Mouse (Mus musculus): ENCODE results near the gene Abr. TPM values are rescaled to one million over a fixed set of nuclear protein-coding genes. Genes with fewer than 3 reads are reported as not detected.
A peak's percentile ranks its signal among the peaks of the same experiment; 100 is the strongest.

Gene Abr
- polyA plus RNA-seq, 1 experiment from 2014 or later, result 41.4 TPM

DNA sequence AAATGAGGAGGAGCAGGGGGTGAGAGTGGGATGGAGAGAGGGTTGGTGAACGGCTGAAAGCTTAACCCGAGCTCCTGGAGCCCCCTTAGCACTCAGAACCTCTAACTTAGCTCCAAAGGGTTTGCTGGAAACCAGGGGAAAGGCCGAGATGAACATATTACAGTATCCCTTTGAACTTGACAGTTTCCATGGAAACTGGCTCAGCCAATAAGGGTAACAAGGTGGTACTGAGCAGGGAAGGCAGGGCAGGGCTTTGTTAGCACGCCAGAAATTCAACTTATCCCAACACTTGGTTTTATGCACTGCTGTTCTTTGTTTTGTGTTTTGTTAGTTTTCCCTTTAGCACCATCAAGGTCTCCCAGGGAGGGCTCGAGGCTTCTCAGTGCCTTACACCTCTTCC lies 149.5 kb downstream of the Abr start:
- Histone ChIP-seq H3K36me3 (ENCODE audit: control insufficient read depth, insufficient read depth, low read length) (peaks cover 3% of the 10 kb centered on the region; the same call in 1 of the 2 replicates), H3K4me1 (ENCODE audit: control insufficient read depth, insufficient read depth, low read length) (peaks cover 27% of the 10 kb centered on the region), H3K27ac (ENCODE audit: low read depth, low read length) (peak overlapping the region; percentile 61), H3K4me3 (ENCODE audit: low read depth, low read length) (no peak overlapping the region), H3K9me3 (ENCODE audit: control insufficient read depth, low read length) (no peaks in the 10 kb centered on the region), H3K27me3 (ENCODE audit: control insufficient read depth, insufficient read depth, low read length) (no peaks in the 10 kb centered on the region), H3K4me2 (no peak overlapping the region), H3K9ac (ENCODE audit: low read length) (no peak overlapping the region)
- DNase-seq (ENCODE audit: low spot score, missing footprints), result no peak
- 39% methylated on average over 5 of the region's 5 CpGs for WGBS
- no peak for ATAC-seq (ENCODE audit: low FRiP score)

DNA sequence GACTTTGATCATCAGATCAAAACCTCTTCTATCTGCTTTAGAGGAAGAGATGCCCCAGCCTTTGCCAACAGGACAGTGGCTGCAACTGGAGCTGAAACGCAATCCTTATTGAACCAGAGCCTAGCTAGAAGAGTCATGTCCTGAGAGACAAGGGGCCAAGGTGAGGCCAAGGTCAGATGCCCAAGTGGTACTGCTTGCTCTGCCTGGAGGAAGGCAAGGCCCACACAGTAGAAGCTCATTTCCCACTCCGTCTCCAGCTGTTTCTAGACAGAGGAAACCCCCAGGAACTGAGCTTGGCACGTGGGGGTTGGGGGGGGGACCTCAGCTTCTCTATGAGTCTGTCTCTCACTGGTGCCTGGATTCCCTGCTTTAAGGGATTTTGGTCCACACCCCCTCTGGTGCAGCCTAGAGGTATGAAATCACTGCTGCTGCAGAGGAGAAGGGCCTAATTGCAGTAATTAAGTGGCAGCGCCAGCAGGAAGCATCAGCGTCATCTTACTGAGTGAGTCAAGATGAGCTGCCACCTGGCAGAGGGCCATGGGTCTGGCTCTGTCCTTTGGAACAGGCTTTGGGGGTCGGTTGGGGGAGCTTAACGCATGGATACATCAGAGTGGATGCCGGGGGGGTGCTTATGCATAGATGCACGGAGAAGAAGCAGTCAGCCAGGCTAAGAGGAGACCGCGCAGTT lies 152.7 kb downstream of the Abr start:
- WGBS, result 74% methylated on average over 11 of the region's 11 CpGs
- Histone ChIP-seq H3K9me3 (ENCODE audit: control insufficient read depth, low read length) (no peaks in the 10 kb centered on the region), H3K9ac (ENCODE audit: low read length) (no peak overlapping the region), H3K27ac (ENCODE audit: low read depth, low read length) (no peak overlapping the region), H3K27me3 (ENCODE audit: control insufficient read depth, insufficient read depth, low read length) (no peaks in the 10 kb centered on the region), H3K4me2 (no peak overlapping the region), H3K36me3 (ENCODE audit: control insufficient read depth, insufficient read depth, low read length) (no peaks in the 10 kb centered on the region), H3K4me3 (ENCODE audit: low read depth, low read length) (no peak overlapping the region), H3K4me1 (ENCODE audit: control insufficient read depth, insufficient read depth, low read length) (peaks cover 35% of the 10 kb centered on the region)
- DNase-seq (ENCODE audit: low spot score, missing footprints), result no peak
- ATAC-seq (ENCODE audit: low FRiP score), result no peak

DNA sequence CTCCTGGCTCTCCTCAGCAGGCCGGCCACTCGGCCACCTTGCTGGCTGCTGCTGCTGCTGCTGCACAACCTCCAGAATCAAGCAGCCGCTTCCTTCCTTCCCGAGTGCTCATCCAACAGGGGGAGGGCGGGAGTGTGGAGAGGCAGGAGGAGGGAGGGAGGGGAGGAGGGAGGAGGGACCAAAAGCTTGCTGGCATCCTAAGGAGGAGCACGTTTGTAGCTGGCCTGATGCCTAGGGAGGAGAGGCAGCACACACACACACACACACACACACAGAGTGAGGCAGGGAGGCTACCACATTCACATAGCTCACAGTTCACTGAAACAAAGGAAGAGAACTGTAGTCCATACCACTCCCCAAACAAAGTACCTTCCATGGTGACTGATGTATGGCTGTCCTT lies 153.8 kb downstream of the Abr start:
- DNase-seq (ENCODE audit: low spot score, missing footprints) (no peak), ATAC-seq (ENCODE audit: low FRiP score) (peak; percentile 53; the same call in 1 of the 2 replicates)
- peak overlapping the region; percentile 59 for H3K9ac ChIP-seq (ENCODE audit: low read length)
- peaks cover 41% of the 10 kb centered on the region for H3K4me1 ChIP-seq (ENCODE audit: control insufficient read depth, insufficient read depth, low read length)
- WGBS, result 11% methylated on average over 6 of the region's 6 CpGs
- no peaks in the 10 kb centered on the region for H3K9me3 ChIP-seq (ENCODE audit: control insufficient read depth, low read length)
- H3K27me3 ChIP-seq (ENCODE audit: control insufficient read depth, insufficient read depth, low read length), result no peaks in the 10 kb centered on the region
- H3K36me3 ChIP-seq (ENCODE audit: control insufficient read depth, insufficient read depth, low read length), result no peaks in the 10 kb centered on the region; the same call in 1 of the 2 replicates
- peak overlapping the region; percentile 26 for H3K4me2 ChIP-seq
- H3K4me3 ChIP-seq (ENCODE audit: low read depth, low read length), result peak overlapping the region; percentile 15; the same call in 1 of the 2 replicates
- H3K27ac ChIP-seq (ENCODE audit: low read depth, low read length), result peak overlapping the region; percentile 28

DNA sequence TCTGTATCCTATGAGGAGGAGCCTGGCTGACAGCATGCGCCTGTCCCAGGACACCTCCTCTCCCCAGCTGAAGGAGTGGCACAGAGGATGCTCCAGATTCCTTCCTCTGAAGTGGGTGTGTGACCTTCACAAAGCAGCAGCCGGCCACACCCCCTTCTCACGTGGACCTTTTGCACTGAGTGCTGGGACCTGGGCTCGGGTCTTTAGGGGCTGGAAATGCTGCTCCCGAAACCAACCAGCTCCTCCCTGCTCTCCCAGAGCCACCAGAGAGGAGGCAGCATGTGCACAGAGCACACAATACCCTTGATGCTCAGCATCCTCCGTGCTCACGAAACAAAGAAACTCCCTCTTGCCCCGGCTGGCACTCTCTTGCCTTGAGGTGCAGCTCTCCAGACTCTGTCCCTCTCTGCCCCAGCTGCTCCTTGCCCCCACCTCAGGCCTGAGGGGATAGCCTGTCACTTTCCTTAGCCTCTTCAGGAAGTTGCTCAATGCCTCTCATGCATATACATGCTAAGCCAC lies 154.6 kb downstream of the Abr start:
- peaks cover 3% of the 10 kb centered on the region; the same call in 1 of the 2 replicates for H3K36me3 ChIP-seq (ENCODE audit: control insufficient read depth, insufficient read depth, low read length)
- H3K4me3 ChIP-seq (ENCODE audit: low read depth, low read length), result peak overlapping the region; percentile 15; the same call in 1 of the 2 replicates
- peak overlapping the region; percentile 28; the same call in 1 of the 2 replicates for H3K27ac ChIP-seq (ENCODE audit: low read depth, low read length)
- H3K9me3 ChIP-seq (ENCODE audit: control insufficient read depth, low read length), result no peaks in the 10 kb centered on the region
- no peaks in the 10 kb centered on the region for H3K27me3 ChIP-seq (ENCODE audit: control insufficient read depth, insufficient read depth, low read length)
- no peak for DNase-seq (ENCODE audit: low spot score, missing footprints)
- peak; percentile 47 for ATAC-seq (ENCODE audit: low FRiP score)
- H3K9ac ChIP-seq (ENCODE audit: low read length), result peak overlapping the region; percentile 59
- 10% methylated on average over 8 of the region's 8 CpGs for WGBS
- H3K4me1 ChIP-seq (ENCODE audit: control insufficient read depth, insufficient read depth, low read length), result peaks cover 36% of the 10 kb centered on the region
- H3K4me2 ChIP-seq, result peak overlapping the region; percentile 26

DNA sequence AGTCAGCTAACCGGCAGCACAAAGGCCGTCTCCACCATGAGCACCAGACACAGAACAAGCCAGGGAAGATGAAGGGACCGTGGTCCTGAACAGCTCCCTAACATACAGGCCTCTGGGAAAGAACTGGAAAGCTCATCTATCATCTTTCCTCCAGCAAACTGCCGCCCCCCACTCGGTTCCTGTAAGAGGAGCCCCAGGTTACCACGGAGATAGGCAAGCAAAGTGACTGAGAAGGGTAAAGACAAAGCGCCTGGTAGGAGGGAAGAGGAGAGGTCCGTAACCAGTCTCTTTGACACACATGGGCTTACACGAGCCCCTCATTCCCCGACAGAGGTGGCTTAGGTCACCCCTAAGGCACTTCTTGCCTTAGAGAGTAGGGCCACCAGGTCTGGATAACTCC lies 155.0 kb downstream of the Abr start:
- H3K27me3 ChIP-seq (ENCODE audit: control insufficient read depth, insufficient read depth, low read length), result no peaks in the 10 kb centered on the region
- no peak for ATAC-seq (ENCODE audit: low FRiP score)
- DNase-seq (ENCODE audit: low spot score, missing footprints), result no peak

DNA sequence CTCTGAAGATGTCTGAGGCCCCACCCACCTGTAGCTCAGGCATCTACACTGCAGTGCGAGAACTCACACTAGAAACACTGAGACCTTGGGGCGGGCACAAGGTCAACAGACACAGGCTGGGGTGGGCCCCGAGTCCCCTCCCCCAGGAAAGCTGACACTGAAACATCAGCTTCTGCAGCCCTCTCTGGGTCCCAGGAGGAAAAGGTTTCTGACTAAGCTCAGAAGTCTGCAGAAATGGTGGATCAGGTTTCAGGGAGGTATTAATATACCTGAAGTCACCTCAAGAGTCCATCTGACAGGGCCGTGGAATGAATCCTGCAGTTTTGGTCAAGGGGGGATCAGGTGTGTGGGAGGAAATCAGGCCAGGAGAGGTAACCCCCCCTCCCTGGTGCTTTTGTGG lies 156.2 kb downstream of the Abr start:
- Histone ChIP-seq H3K27ac (ENCODE audit: low read depth, low read length) (no peak overlapping the region), H3K4me2 (no peak overlapping the region), H3K27me3 (ENCODE audit: control insufficient read depth, insufficient read depth, low read length) (no peaks in the 10 kb centered on the region), H3K36me3 (ENCODE audit: control insufficient read depth, insufficient read depth, low read length) (peaks cover 3% of the 10 kb centered on the region; the same call in 1 of the 2 replicates), H3K4me3 (ENCODE audit: low read depth, low read length) (no peak overlapping the region), H3K4me1 (ENCODE audit: control insufficient read depth, insufficient read depth, low read length) (peaks cover 34% of the 10 kb centered on the region), H3K9me3 (ENCODE audit: control insufficient read depth, low read length) (no peaks in the 10 kb centered on the region), H3K9ac (ENCODE audit: low read length) (no peak overlapping the region)
- ATAC-seq (ENCODE audit: low FRiP score), result no peak
- DNase-seq (ENCODE audit: low spot score, missing footprints), result no peak
- 88% methylated on average over 4 of the region's 4 CpGs for WGBS

More for the DNA sequence above, 155.0 kb downstream of the Abr start:
- Histone ChIP-seq H3K4me1 (ENCODE audit: control insufficient read depth, insufficient read depth, low read length) (peaks cover 34% of the 10 kb centered on the region), H3K9me3 (ENCODE audit: control insufficient read depth, low read length) (no peaks in the 10 kb centered on the region), H3K9ac (ENCODE audit: low read length) (peak overlapping the region; percentile 59), H3K36me3 (ENCODE audit: control insufficient read depth, insufficient read depth, low read length) (peaks cover 3% of the 10 kb centered on the region; the same call in 1 of the 2 replicates), H3K4me3 (ENCODE audit: low read depth, low read length) (0 out of 2 replicates have a peak overlapping the region, but pooled peaks have one; percentile 2), H3K27ac (ENCODE audit: low read depth, low read length) (peak overlapping the region; percentile 28; the same call in 1 of the 2 replicates), H3K4me2 (peak overlapping the region; percentile 26)
- WGBS, result 33% methylated on average over 10 of the region's 10 CpGs

DNA sequence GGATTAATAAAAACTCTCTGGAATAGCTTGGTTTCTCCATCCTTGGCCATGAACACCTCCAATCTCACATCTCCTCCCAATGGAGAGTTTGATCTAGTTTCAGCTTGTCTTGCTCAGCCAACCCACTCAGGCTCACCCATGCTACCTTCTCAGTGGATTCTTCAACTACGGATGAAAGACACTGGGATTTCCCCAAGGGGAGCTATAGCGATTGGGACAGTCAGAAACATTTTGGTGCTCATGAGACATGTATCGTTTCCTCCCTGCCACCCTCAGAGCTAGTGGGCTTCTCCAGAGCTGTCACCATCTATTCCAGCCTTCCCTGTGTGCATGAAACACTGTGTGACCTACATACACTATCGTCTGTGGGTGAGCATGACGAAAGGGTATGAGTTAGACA lies 160.4 kb downstream of the Abr start:
- 88% methylated on average over 5 of the region's 5 CpGs for WGBS
- Histone ChIP-seq H3K36me3 (ENCODE audit: control insufficient read depth, insufficient read depth, low read length) (peaks cover 5% of the 10 kb centered on the region; the same call in 1 of the 2 replicates), H3K4me3 (ENCODE audit: low read depth, low read length) (no peak overlapping the region), H3K4me2 (no peak overlapping the region), H3K9ac (ENCODE audit: low read length) (no peak overlapping the region), H3K9me3 (ENCODE audit: control insufficient read depth, low read length) (no peaks in the 10 kb centered on the region), H3K27ac (ENCODE audit: low read depth, low read length) (no peak overlapping the region), H3K27me3 (ENCODE audit: control insufficient read depth, insufficient read depth, low read length) (no peaks in the 10 kb centered on the region), H3K4me1 (ENCODE audit: control insufficient read depth, insufficient read depth, low read length) (peaks cover 10% of the 10 kb centered on the region)
- no peak for ATAC-seq (ENCODE audit: low FRiP score)
- no peak for DNase-seq (ENCODE audit: low spot score, missing footprints)

DNA sequence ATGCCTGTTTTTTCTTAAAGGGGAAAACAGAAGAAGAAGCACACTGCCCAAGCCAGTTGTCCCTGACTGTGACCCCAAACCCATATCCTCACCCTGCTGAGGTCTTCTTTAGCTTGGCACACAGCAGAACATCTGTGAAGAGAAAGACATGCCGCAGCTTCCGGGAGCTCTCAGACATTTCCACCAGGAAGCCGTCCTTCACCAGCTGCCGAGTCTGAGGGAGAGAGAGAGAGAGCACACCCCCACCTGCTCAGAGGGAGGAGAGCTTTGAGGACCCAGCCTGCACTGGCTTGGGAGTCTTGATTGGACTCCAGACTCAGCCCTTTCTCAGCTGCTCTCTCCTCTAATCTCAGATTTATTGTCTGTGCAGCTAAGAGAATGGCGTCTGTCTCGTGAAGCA lies 160.9 kb downstream of the Abr start:
- ATAC-seq (ENCODE audit: low FRiP score) (no peak), DNase-seq (ENCODE audit: low spot score, missing footprints) (no peak)
- Histone ChIP-seq H3K4me3 (ENCODE audit: low read depth, low read length) (no peak overlapping the region), H3K9me3 (ENCODE audit: control insufficient read depth, low read length) (no peaks in the 10 kb centered on the region), H3K4me1 (ENCODE audit: control insufficient read depth, insufficient read depth, low read length) (peaks cover 10% of the 10 kb centered on the region), H3K9ac (ENCODE audit: low read length) (no peak overlapping the region), H3K27ac (ENCODE audit: low read depth, low read length) (no peak overlapping the region), H3K36me3 (ENCODE audit: control insufficient read depth, insufficient read depth, low read length) (peaks cover 5% of the 10 kb centered on the region; the same call in 1 of the 2 replicates), H3K4me2 (no peak overlapping the region), H3K27me3 (ENCODE audit: control insufficient read depth, insufficient read depth, low read length) (no peaks in the 10 kb centered on the region)
- 76% methylated on average over 6 of the region's 6 CpGs for WGBS

DNA sequence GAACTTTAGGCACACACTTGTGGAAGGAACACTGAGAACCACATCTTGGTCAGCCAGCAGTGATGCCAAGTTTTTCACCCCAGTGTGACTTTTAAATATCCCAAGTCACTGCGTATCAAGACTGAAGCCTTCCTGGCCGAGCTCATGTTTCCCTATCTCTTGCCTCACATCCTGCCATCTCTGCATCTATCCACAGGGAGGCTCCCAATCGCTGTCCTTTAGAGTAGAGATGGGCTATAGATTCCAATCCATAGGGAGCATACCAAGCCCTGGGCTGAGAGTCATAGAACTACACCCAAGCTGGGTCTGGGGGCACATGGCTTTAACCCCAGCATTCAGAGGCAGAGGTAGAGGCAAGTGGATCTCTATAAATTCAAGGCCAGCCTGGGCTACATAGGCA lies 162.6 kb downstream of the Abr start:
- DNase-seq (ENCODE audit: low spot score, missing footprints), result no peak
- no peak for ATAC-seq (ENCODE audit: low FRiP score)
- H3K36me3 ChIP-seq (ENCODE audit: control insufficient read depth, insufficient read depth, low read length), result peaks cover 5% of the 10 kb centered on the region; the same call in 1 of the 2 replicates
- H3K4me3 ChIP-seq (ENCODE audit: low read depth, low read length), result no peak overlapping the region
- H3K9ac ChIP-seq (ENCODE audit: low read length), result no peak overlapping the region
- H3K4me2 ChIP-seq, result no peak overlapping the region
- WGBS, result 80% methylated on average over 3 of the region's 3 CpGs
- no peaks in the 10 kb centered on the region for H3K27me3 ChIP-seq (ENCODE audit: control insufficient read depth, insufficient read depth, low read length)
- no peak overlapping the region for H3K27ac ChIP-seq (ENCODE audit: low read depth, low read length)
- peaks cover 6% of the 10 kb centered on the region for H3K4me1 ChIP-seq (ENCODE audit: control insufficient read depth, insufficient read depth, low read length)
- H3K9me3 ChIP-seq (ENCODE audit: control insufficient read depth, low read length), result no peaks in the 10 kb centered on the region

Measured in midbrain, embryonic 11.5 days (tissue).